Mouse (Mus musculus) ES-E14 (cell line): ENCODE measurements at regions not wholly inside any gene's neighbourhood (a gene's known extent, or its start where the extent isn't known, plus 50 kb on each side); places are given as distances from the start of the nearest gene placed in this dataset.

Source experiments
- DNase-seq: peaks from one replicate; pipeline ENCODE4 v3.0.0-alpha.2; 2013; ENCODE audit warnings: low read depth, low spot score
- H3K27ac ChIP-seq: 2 replicates; pipeline ENCODE4 v1.5.1; 2012; ENCODE audit warnings: low read depth, mild to moderate bottlenecking, low read length, moderate library complexity, mixed read lengths; ENCODE audit not compliant: poor library complexity, insufficient read depth, severe bottlenecking
- H3K36me3 ChIP-seq: 2 replicates; pipeline ENCODE4 v1.6.1; 2012; ENCODE audit warnings: mild to moderate bottlenecking, low read length, moderate library complexity, mixed read lengths; ENCODE audit not compliant: control insufficient read depth, poor library complexity, insufficient read depth, severe bottlenecking
- H3K4me1 ChIP-seq, 2 experiments: fragments of 150-350 bp in 1 of 2; sonication (generic) in 1 of 2; 2 replicates each; pipeline ENCODE4 v1.6.1; 2012; ENCODE audit warnings: low read length in 2 of 2, mild to moderate bottlenecking in 1 of 2, mixed read lengths in 1 of 2; ENCODE audit not compliant: control insufficient read depth in 2 of 2, insufficient read depth in 2 of 2, poor library complexity in 1 of 2
- H3K4me3 ChIP-seq, 2 experiments: fragments of 150-350 bp in 1 of 2; sonication (generic) in 1 of 2; 2 replicates each; pipeline ENCODE4 v1.5.1; 2012; ENCODE audit warnings: low read length in 2 of 2, low read depth in 1 of 2, mild to moderate bottlenecking in 1 of 2, mixed read lengths in 1 of 2; ENCODE audit not compliant: insufficient read depth in 1 of 2, poor library complexity in 1 of 2, severe bottlenecking in 1 of 2
- H3K9ac ChIP-seq: 2 replicates; pipeline ENCODE4 v1.6.1; 2012; ENCODE audit warnings: low read depth, mild to moderate bottlenecking, low read length, mixed read lengths; ENCODE audit not compliant: poor library complexity, insufficient read depth, severe bottlenecking
- H3K9me3 ChIP-seq: fragments of 150-350 bp; sonication (generic); 2 replicates; pipeline ENCODE4 v1.6.1; 2012; ENCODE audit warnings: low read depth, mild to moderate bottlenecking, low read length; ENCODE audit not compliant: control insufficient read depth, insufficient read depth
- CHD2 ChIP-seq: IDR thresholded peaks from 2 replicates; pipeline ENCODE4 v1.6.1; 2014; ENCODE audit warnings: mild to moderate bottlenecking, low read depth, low read length, inconsistent platforms
- HCFC1 ChIP-seq: IDR thresholded peaks from 2 replicates; pipeline ENCODE4 v1.6.1; 2012; ENCODE audit warnings: low read length, inconsistent platforms, borderline replicate concordance; ENCODE audit not compliant: insufficient read depth
- MAFK ChIP-seq: IDR thresholded peaks from 2 replicates; pipeline ENCODE4 v1.6.1; 2014; ENCODE audit warnings: mild to moderate bottlenecking, low read depth, low read length, inconsistent platforms; ENCODE audit not compliant: insufficient read depth
- ZC3H11A ChIP-seq: IDR thresholded peaks from 2 replicates; pipeline ENCODE4 v1.6.1; 2012; ENCODE audit warnings: low read depth, mild to moderate bottlenecking, inconsistent platforms, low read length, borderline replicate concordance
- ZNF384 ChIP-seq: IDR thresholded peaks from 2 replicates; pipeline ENCODE4 v1.6.1; 2012; ENCODE audit warnings: low read depth, low read length, inconsistent platforms
- in situ Hi-C, 2 experiments: fragments of 600-800 bp; cut with MboI; formaldehyde crosslinking; loops; one replicate each; pipeline ENCODE4 v1.15.1; 2025; ENCODE audit warnings: low sequenced_read_pairs in 2 of 2, inconsistent platforms in 1 of 2; ENCODE audit not compliant: unreplicated experiment in 2 of 2

DNA sequence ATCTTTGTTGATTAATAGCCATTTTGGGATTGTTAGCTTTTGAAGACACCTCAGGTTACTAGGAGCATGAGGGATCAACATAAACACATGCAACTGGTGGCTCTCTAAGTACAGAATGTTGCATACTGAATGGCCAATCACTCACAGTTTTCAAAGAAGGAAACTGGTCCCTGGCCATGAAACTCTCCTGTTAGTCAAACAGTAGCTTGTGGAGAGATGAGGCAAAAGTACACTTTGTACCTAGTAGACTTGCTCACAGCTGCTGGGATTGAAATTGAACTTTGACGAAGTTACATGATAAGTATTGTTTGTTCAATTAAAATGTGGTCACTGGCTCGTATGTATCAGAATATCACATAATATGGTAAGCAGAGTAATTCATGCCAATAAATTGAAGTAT lies 237.6 kb upstream of the Robo2 start:
- in situ Hi-C loops, result no loop called here
- no peak overlapping the region for H3K4me3 ChIP-seq
- no peaks in the 10 kb centered on the region for H3K4me1 ChIP-seq
- no peak overlapping the region for H3K27ac ChIP-seq
- H3K9me3 ChIP-seq, result no peaks in the 10 kb centered on the region
- H3K9ac ChIP-seq, result no peak overlapping the region
- no peaks in the 10 kb centered on the region for H3K36me3 ChIP-seq
- DNase-seq, result no peak
- TF ChIP-seq CHD2 (no peak), MAFK (no peak), ZC3H11A (no peak), ZNF384 (no peak), HCFC1 (no peak)

DNA sequence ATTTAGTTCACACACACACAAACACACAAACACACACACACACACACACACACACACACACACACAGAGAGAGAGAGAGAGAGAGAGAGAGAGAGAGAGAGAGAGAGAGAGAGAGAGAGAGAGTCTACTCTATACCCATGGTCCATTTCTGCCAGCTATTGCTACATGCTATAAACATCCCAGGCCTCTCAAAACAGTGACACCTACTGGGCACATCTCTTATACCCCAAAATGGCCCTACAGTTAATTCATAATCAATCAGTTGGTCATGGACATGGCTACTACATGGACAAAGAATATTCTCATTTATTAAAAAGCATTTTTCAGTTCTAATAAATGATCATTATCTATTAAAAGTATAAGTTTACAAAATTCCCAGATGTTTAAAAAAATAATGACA lies 236.8 kb upstream of the Robo2 start:
- in situ Hi-C loops, result no loop called here
- Histone ChIP-seq H3K4me3 (no peak overlapping the region), H3K36me3 (no peaks in the 10 kb centered on the region), H3K9me3 (no peaks in the 10 kb centered on the region), H3K4me1 (no peaks in the 10 kb centered on the region), H3K9ac (no peak overlapping the region), H3K27ac (no peak overlapping the region)
- no peak for DNase-seq
- TF ChIP-seq ZNF384 (no peak), CHD2 (no peak), ZC3H11A (no peak), MAFK (no peak), HCFC1 (no peak)

DNA sequence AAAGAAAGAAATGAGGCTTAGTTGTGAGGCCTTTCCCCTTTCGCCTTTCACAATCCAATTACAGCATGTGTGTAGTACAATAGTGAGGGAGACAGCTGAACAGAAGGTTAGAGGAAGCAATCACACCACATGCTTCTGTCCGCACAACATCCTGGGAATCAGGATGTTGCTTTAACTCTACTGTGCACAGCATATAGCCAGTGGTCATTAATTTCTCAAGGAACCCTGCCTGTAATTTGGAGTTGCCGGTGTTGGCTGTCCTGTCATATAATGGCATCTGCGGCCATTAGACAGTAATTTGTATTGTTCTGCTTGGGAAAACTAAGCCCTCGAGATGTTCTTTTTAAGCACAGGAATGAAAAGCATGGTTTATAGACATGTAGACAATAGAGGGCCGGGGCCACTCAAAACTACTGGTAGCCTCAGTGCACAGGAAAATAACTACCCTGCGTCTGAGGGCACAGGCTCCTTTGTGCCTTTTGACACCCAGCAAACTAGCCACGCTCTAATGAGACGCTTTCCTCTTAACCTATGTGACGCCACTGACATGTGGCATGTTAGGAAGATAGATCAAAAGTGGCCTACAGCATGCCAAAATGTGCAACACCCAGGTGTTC lies 233.2 kb upstream of the Robo2 start:
- no peak overlapping the region for H3K27ac ChIP-seq
- no peaks in the 10 kb centered on the region for H3K9me3 ChIP-seq
- no peak overlapping the region for H3K9ac ChIP-seq
- H3K36me3 ChIP-seq, result no peaks in the 10 kb centered on the region
- DNase-seq, result no peak
- H3K4me1 ChIP-seq, result no peaks in the 10 kb centered on the region
- in situ Hi-C loops, result no loop called here
- H3K4me3 ChIP-seq, result no peak overlapping the region
- no peak for TF ChIP-seq ZC3H11A
- no peak for TF ChIP-seq ZNF384
- no peak for TF ChIP-seq CHD2

DNA sequence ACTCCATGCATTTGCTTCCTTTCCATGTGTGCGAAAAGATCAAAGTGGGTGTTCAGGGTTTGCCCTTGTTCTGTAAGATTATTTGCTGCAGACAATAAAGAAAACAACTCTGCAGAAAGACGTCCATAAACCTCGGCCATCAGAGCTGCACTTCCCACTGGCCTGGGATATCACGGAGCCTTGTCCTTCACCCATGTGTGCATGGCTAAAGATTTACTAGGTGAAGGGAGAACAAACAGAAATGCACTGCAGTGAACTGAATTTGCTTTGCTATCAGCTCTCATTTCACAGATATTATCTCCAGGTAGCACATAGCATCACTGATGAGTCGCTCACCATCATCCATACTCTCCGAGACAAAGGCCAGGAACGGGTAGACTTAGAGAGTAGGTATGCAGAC lies 228.2 kb upstream of the Robo2 start:
- Histone ChIP-seq H3K9me3 (no peaks in the 10 kb centered on the region), H3K9ac (no peak overlapping the region), H3K4me1 (no peaks in the 10 kb centered on the region), H3K4me3 (no peak overlapping the region), H3K36me3 (no peaks in the 10 kb centered on the region), H3K27ac (no peak overlapping the region)
- in situ Hi-C loops, result no loop called here
- TF ChIP-seq MAFK, result no peak
- no peak for TF ChIP-seq CHD2
- no peak for TF ChIP-seq HCFC1
- TF ChIP-seq ZNF384, result no peak
- TF ChIP-seq ZC3H11A, result no peak
- no peak for DNase-seq

DNA sequence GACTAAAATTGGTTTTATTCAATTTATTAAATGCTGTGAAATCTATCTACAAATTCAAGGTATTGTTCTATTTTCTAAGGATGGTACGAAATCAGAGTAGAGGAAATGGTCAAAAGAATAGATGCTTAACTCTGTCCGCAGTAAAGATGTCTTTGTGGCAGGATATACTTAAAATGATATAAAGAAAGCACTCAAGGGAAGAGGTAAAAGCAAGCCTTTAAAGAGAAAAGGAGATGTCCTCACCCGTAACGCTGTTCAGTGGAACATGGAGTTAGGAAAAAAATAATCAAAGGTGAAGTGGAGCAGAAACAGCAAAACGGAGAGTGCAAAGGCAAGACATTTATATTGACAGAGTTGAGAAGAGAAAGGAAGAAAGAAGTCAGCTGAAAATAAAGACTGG lies 226.0 kb upstream of the Robo2 start:
- H3K4me3 ChIP-seq, result no peak overlapping the region
- in situ Hi-C loops, result no loop called here
- H3K27ac ChIP-seq, result no peak overlapping the region
- no peak for TF ChIP-seq HCFC1
- no peak for TF ChIP-seq CHD2
- no peak for TF ChIP-seq MAFK
- TF ChIP-seq ZNF384, result no peak
- TF ChIP-seq ZC3H11A, result no peak
- no peak for DNase-seq
- H3K36me3 ChIP-seq, result no peaks in the 10 kb centered on the region
- no peaks in the 10 kb centered on the region for H3K4me1 ChIP-seq
- H3K9ac ChIP-seq, result no peak overlapping the region
- no peaks in the 10 kb centered on the region for H3K9me3 ChIP-seq
